Mouse (Mus musculus) heart, embryonic 15.5 days (tissue): ENCODE results near the gene Ddx59. TPM values are rescaled to one million over a fixed set of nuclear protein-coding genes. Genes with fewer than 3 reads are reported as not detected.
A peak's percentile ranks its signal among the peaks of the same experiment; 100 is the strongest.

Experiments used
- ATAC-seq: fragments of 200-750 bp; cut with Nextera tagmentation; replicated peaks from 2 replicates; pipeline ENCODE4 v1.8.0; 2017; ENCODE audit warnings: low read depth, moderate TSS enrichment; ENCODE audit not compliant: insufficient number of reproducible peaks, insufficient read depth, low FRiP score
- H3K27ac ChIP-seq: fragments of 300-500 bp; sonication (generic); 2 replicates; pipeline ENCODE4 v1.5.1; 2015; ENCODE audit warnings: mild to moderate bottlenecking, inconsistent platforms
- H3K27me3 ChIP-seq: fragments of 300-500 bp; sonication (generic); 2 replicates; pipeline ENCODE4 v1.6.1; 2015; ENCODE audit warnings: inconsistent platforms
- H3K36me3 ChIP-seq: fragments of 300-500 bp; sonication (generic); 2 replicates; pipeline ENCODE4 v1.6.1; 2015; ENCODE audit warnings: mild to moderate bottlenecking, inconsistent platforms
- H3K4me1 ChIP-seq: fragments of 300-500 bp; sonication (generic); replicated peaks from 2 replicates; pipeline ENCODE4 v1.6.1; 2015; ENCODE audit warnings: inconsistent platforms
- H3K4me2 ChIP-seq: fragments of 300-500 bp; sonication (generic); 2 replicates; pipeline ENCODE4 v1.6.1; 2015; ENCODE audit warnings: inconsistent platforms, mild to moderate bottlenecking, moderate library complexity
- H3K4me3 ChIP-seq: fragments of 300-500 bp; sonication (generic); 2 replicates; pipeline ENCODE4 v1.5.1; 2015; ENCODE audit warnings: mild to moderate bottlenecking, inconsistent platforms
- H3K9ac ChIP-seq: fragments of 300-500 bp; sonication (generic); 2 replicates; pipeline ENCODE4 v1.6.1; 2015; ENCODE audit warnings: mild to moderate bottlenecking, inconsistent platforms
- H3K9me3 ChIP-seq: fragments of 300-500 bp; sonication (generic); replicated peaks from 2 replicates; pipeline ENCODE4 v1.6.1; 2016; ENCODE audit warnings: inconsistent platforms
- WGBS: fragments of 180-500 bp; shearing (Covaris S2); methylation state at CpG from one replicate; pipeline ENCODE4 v1.1.7; 2015; ENCODE audit warnings: mixed read lengths; 5-methylcytosine and 5-hydroxymethylcytosine counted together
- polyA plus RNA-seq: library from polyadenylated mRNA; unstranded; fragments of >200 nt; fragmentation: Nextera tagmentation; extraction: Ambion mirVana; gene quantifications from 2 replicates; pipeline ENCODE4 v1.2.1, GENCODE M21; 2015

Gene Ddx59
- polyA plus RNA-seq, result 11.8 and 12.2 TPM in 2 replicates

- peak within 1 kb of the TSS; percentile 79 for H3K4me3 ChIP-seq
- 3% methylated on average over 76 of the region's 78 CpGs for WGBS
- ATAC-seq, result peak; percentile 100
These were observed at the start of gene Ddx59 for GRCm38 (mm10) chr1:136414798-136415755. Gene Ddx59 (plus strand): TSS chr1:136415271.

GRCm38 (mm10) chr1:136365986-136366385 lies 49.1 kb upstream of the Ddx59 start:
- H3K4me2 ChIP-seq, result no peak overlapping the region
- ATAC-seq, result no peak
- no peaks in the 10 kb centered on the region for H3K9me3 ChIP-seq
- H3K4me1 ChIP-seq, result no peaks in the 10 kb centered on the region
- H3K4me3 ChIP-seq, result no peak overlapping the region
- no peak overlapping the region for H3K27ac ChIP-seq
- no peaks in the 10 kb centered on the region for H3K36me3 ChIP-seq
- H3K27me3 ChIP-seq, result no peaks in the 10 kb centered on the region
- no peak overlapping the region for H3K9ac ChIP-seq
- 64% methylated on average over 3 of the region's 3 CpGs for WGBS

More at GRCm38 (mm10) chr1:136414798-136415755, at the start of gene Ddx59:
- Histone ChIP-seq H3K9me3 (no peaks in the 10 kb centered on the region), H3K27me3 (no peaks in the 10 kb centered on the region), H3K4me1 (no peaks in the 10 kb centered on the region), H3K4me2 (peak within 1 kb of the TSS; percentile 60), H3K27ac (peak within 1 kb of the TSS; percentile 99), H3K9ac (peak within 1 kb of the TSS; percentile 90), H3K36me3 (no peaks in the 10 kb centered on the region)

DNA sequence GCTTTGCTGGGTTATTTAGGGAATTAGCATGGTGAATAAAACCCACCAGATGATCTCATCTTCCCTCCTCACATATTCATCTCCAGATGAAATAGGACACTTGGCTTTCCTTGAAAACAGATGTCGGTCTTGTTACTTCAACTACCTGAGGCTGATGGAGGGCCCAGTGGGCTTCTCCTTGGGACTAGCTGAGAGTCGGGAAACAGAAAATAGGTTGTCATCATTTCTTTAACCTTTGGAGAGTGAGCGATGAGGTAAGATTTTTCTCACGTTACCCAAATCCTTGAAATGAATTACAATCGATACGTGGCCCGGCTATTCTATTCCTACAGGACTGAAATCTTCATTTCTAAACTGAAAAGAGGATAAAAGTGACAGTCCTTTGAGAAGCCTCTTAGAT lies 35.8 kb upstream of the Ddx59 start:
- ATAC-seq, result no peak
- H3K27me3 ChIP-seq, result no peaks in the 10 kb centered on the region
- H3K4me1 ChIP-seq, result peaks cover 9% of the 10 kb centered on the region; the same call in 1 of the 2 replicates
- H3K27ac ChIP-seq, result no peak overlapping the region
- no peaks in the 10 kb centered on the region for H3K36me3 ChIP-seq
- H3K9ac ChIP-seq, result no peak overlapping the region
- H3K4me3 ChIP-seq, result no peak overlapping the region
- WGBS, result 92% methylated on average over 7 of the region's 7 CpGs
- H3K4me2 ChIP-seq, result no peak overlapping the region
- no peaks in the 10 kb centered on the region for H3K9me3 ChIP-seq

- ATAC-seq, result no peak
- WGBS, result 80% methylated on average over 4 of the region's 4 CpGs
- no peaks in the 10 kb centered on the region for H3K36me3 ChIP-seq
These were observed 34.9 kb upstream of the Ddx59 start for GRCm38 (mm10) chr1:136380161-136380560.

GRCm38 (mm10) chr1:136380606-136381005 lies 34.5 kb upstream of the Ddx59 start:
- ATAC-seq, result no peak
- Histone ChIP-seq H3K27me3 (no peaks in the 10 kb centered on the region), H3K9ac (no peak overlapping the region), H3K4me1 (peaks cover 9% of the 10 kb centered on the region; the same call in 1 of the 2 replicates), H3K4me2 (no peak overlapping the region), H3K27ac (peak overlapping the region; percentile 26), H3K4me3 (no peak overlapping the region), H3K9me3 (no peaks in the 10 kb centered on the region), H3K36me3 (no peaks in the 10 kb centered on the region)
- 79% methylated on average over 8 of the region's 8 CpGs for WGBS

More at GRCm38 (mm10) chr1:136380161-136380560, 34.9 kb upstream of the Ddx59 start:
- Histone ChIP-seq H3K27ac (no peak overlapping the region), H3K4me1 (peaks cover 9% of the 10 kb centered on the region; the same call in 1 of the 2 replicates), H3K4me3 (no peak overlapping the region), H3K4me2 (no peak overlapping the region), H3K9me3 (no peaks in the 10 kb centered on the region), H3K9ac (no peak overlapping the region), H3K27me3 (no peaks in the 10 kb centered on the region)

DNA sequence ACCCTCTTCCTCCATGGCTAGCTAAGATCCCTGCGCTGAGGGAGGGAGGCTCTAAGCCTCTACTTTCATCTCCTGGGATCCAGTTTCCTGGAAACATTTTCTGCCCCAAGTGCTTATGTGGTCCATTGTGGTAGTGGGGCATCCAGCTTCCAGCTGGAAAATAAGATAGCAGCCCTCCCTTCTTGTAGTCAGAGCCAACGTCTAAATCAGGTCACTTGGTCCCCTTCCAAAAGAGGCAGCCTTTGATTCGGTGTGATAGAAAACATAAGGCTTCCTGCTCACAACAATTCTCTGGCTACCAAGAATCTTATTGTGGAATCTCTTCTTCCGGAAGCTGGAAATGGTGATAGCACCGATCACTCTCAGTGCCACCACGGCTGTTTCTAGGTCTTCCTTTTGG lies 33.9 kb upstream of the Ddx59 start:
- Histone ChIP-seq H3K9me3 (no peaks in the 10 kb centered on the region), H3K4me2 (no peak overlapping the region), H3K27ac (peak overlapping the region; percentile 26), H3K27me3 (no peaks in the 10 kb centered on the region), H3K4me1 (peaks cover 9% of the 10 kb centered on the region; the same call in 1 of the 2 replicates), H3K9ac (no peak overlapping the region), H3K36me3 (no peaks in the 10 kb centered on the region), H3K4me3 (no peak overlapping the region)
- 62% methylated on average over 6 of the region's 6 CpGs for WGBS
- ATAC-seq, result no peak

GRCm38 (mm10) chr1:136381583-136381982 lies 33.5 kb upstream of the Ddx59 start:
- Histone ChIP-seq H3K27ac (peak overlapping the region; percentile 26; the same call in 1 of the 2 replicates), H3K9me3 (no peaks in the 10 kb centered on the region), H3K36me3 (no peaks in the 10 kb centered on the region), H3K4me3 (no peak overlapping the region), H3K27me3 (no peaks in the 10 kb centered on the region), H3K4me1 (peaks cover 9% of the 10 kb centered on the region; the same call in 1 of the 2 replicates), H3K4me2 (no peak overlapping the region), H3K9ac (no peak overlapping the region)
- 60% methylated on average over 5 of the region's 5 CpGs for WGBS
- no peak for ATAC-seq

DNA sequence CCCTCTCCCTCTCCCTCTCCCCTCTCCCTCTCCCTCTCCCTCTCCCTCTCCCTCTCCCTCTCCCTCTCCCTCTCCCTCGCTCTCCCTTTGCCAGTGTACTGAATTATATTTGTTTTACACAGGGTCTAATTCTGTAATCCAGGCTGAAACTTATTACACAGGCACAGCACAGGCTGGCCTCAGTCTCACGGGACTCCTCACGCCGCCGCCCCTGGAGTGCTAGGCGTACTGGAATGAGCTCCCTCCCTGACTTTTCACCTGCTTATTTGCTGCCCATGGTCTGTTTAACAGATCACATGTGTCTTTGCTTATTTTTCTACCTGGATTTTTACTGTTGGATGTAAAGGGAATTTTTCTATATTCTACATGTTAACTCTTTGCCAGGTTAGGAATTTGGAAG lies 28.2 kb upstream of the Ddx59 start:
- H3K9me3 ChIP-seq, result no peaks in the 10 kb centered on the region
- no peak overlapping the region for H3K4me2 ChIP-seq
- H3K4me3 ChIP-seq, result no peak overlapping the region
- WGBS, result 37% methylated on average over 5 of the region's 6 CpGs
- no peak for ATAC-seq
- H3K27ac ChIP-seq, result no peak overlapping the region
- H3K4me1 ChIP-seq, result no peaks in the 10 kb centered on the region
- H3K27me3 ChIP-seq, result no peaks in the 10 kb centered on the region
- H3K36me3 ChIP-seq, result no peaks in the 10 kb centered on the region
- no peak overlapping the region for H3K9ac ChIP-seq

GRCm38 (mm10) chr1:136394506-136394905 lies 20.6 kb upstream of the Ddx59 start:
- Histone ChIP-seq H3K9ac (no peak overlapping the region), H3K9me3 (no peaks in the 10 kb centered on the region), H3K27ac (no peak overlapping the region), H3K36me3 (no peaks in the 10 kb centered on the region), H3K4me2 (0 out of 2 replicates have a peak overlapping the region, but pooled peaks have one; percentile 3), H3K4me3 (no peak overlapping the region), H3K4me1 (no peaks in the 10 kb centered on the region), H3K27me3 (no peaks in the 10 kb centered on the region)
- no peak for ATAC-seq
- WGBS, result 33% methylated on average over 10 of the region's 10 CpGs

DNA sequence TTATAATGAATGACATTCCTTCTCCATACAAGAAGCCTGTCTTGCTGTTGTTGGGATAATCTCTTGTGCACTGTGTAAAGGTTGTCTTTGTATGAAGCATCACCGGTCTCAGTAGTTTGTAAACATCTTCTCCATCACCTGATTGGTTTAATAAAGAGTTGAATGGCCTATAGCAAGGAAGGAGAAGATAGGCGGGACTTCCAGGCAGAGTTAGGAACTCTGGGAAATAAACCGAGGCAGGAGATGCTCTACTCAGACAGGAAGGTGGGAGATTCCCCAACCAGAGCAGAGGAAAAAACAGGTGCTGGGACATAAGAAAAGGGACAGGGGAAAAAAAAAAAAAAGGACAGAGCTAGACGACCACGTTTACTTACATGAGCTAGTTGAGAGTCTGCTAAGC lies 20.0 kb upstream of the Ddx59 start:
- H3K36me3 ChIP-seq, result no peaks in the 10 kb centered on the region
- no peak overlapping the region for H3K9ac ChIP-seq
- no peaks in the 10 kb centered on the region for H3K27me3 ChIP-seq
- no peak overlapping the region for H3K4me3 ChIP-seq
- 43% methylated on average over 5 of the region's 5 CpGs for WGBS
- no peaks in the 10 kb centered on the region for H3K9me3 ChIP-seq
- H3K27ac ChIP-seq, result no peak overlapping the region
- no peak overlapping the region for H3K4me2 ChIP-seq
- no peaks in the 10 kb centered on the region for H3K4me1 ChIP-seq
- ATAC-seq, result no peak

GRCm38 (mm10) chr1:136401281-136401680 lies 13.8 kb upstream of the Ddx59 start:
- Histone ChIP-seq H3K4me2 (no peak overlapping the region), H3K27me3 (no peaks in the 10 kb centered on the region), H3K4me1 (no peaks in the 10 kb centered on the region), H3K9me3 (peaks cover 2% of the 10 kb centered on the region; the same call in 1 of the 2 replicates), H3K36me3 (no peaks in the 10 kb centered on the region), H3K27ac (no peak overlapping the region), H3K4me3 (no peak overlapping the region), H3K9ac (no peak overlapping the region)
- ATAC-seq, result no peak
- WGBS, result 62% methylated on average over 8 of the region's 8 CpGs
